Mouse (Mus musculus): ENCODE results near the gene Agbl4.

Agbl4 gene

DNA sequence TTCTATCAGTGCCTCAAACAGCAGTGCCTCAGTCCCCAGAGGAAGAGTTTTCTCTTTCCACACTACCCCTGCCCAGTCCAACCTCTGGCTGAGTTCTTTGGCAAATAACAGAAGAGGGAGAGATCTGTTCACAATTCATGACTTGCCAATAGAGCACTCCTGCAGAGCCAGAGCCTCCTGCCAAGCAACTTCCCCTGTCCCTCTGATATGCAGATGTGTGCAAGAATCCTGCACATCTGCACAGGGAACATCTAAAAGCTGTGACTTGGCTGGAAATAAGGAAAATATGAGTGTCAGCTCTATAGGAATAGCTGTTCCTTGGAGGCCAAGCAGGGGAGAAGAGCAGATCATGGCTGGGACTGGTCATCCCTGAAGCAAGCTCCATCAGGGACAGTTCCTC, 993.3 kb downstream of the Agbl4 start:
- no peak for DNase-seq (ENCODE audit: low spot score in 2 of 2)

- no peak for DNase-seq (ENCODE audit: low spot score in 2 of 2)
Measured at GRCm38 (mm10) chr4:111399784-111400183, 1002.3 kb downstream of the Agbl4 start.

DNA sequence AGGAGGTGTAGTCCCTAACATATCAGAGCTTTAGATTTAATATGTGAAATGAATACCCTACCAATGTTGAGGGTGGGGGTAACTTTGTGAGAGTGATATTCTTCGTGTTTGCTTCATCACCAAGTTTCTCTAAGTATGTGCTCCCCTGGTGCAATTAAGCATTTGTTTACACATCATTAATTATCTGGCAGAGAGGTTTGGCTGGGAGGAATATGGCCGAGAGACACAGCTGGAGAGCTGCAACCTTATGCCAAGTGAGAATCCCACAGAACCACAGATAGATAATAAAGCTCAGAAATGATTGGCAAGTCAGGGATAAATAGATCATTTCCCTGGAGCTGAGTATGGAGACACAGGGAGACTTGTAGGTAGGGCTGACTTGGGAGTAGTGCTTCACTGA, 1003.2 kb downstream of the Agbl4 start:
- DNase-seq (ENCODE audit: low spot score in 2 of 2): no peak

DNA sequence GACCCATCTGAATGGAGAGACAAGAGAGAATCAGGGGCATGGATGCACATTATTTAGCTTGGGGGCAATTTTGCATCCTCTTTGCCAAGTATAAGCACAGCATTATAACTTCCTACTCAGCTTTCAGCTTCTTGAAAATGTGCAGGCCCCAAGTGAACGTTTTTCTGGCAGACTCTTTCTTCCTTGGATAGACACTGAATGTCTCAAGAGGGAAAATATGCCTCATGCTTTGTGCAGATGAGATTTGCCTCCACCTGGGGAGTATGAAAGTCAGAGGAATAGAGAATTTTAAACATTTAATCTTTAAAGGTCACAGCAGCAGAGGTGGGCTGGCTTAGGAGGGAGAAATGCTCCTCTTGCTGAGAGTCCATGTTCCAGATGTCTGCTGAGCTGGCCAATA, 1005.8 kb downstream of the Agbl4 start:
- no peak for DNase-seq (ENCODE audit: low spot score in 2 of 2)

DNA sequence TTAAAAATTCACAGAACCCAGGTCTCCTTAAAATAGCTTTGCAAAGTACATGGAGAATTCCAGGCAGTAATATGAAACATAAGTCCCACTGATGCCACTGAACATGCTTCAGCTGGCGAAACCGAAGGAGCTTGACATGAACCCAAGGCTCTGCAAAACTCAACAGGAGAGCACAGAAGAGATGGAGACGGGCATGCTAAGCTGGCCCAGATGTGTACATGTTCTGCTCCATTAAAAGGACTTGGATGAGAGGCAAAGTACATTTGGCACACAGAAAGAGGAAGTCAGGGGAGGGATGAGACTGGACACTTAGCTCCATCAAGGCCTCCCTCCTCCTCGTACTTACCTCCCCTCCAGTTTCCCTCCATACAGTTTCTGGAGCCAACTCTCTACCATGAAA, 1013.3 kb downstream of the Agbl4 start:
- DNase-seq (ENCODE audit: low spot score in 2 of 2): no peak

DNA sequence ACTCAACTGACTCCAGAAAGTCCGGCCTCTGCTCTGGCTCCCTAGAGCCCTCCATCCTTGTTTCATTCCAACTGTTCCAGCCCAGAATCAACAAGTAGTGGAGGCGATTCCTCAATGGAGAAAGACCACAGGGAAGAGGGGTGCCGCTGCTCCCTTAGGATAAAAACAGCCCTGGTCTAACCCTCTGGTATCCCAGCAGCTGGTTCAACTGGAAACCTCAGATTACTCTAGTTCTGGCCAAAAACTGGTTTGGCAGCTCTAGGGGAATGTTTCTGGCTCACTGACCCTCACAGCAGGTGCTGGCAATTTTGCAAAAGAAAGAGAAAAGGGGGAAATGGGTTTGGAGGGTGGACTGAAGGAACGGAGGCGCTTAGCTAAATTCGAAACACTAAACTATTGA, 1016.9 kb downstream of the Agbl4 start:
- DNase-seq (ENCODE audit: low spot score in 2 of 2): no peak

GRCm38 (mm10) chr4:111414818-111415488, 1017.5 kb downstream of the Agbl4 start, which contains the start of gene Bend5:
Gene Bend5, plus strand, starts transcription at chr4:111415006.
- peak; percentile 75 to 79 for DNase-seq (ENCODE audit: low spot score in 2 of 2)

DNA sequence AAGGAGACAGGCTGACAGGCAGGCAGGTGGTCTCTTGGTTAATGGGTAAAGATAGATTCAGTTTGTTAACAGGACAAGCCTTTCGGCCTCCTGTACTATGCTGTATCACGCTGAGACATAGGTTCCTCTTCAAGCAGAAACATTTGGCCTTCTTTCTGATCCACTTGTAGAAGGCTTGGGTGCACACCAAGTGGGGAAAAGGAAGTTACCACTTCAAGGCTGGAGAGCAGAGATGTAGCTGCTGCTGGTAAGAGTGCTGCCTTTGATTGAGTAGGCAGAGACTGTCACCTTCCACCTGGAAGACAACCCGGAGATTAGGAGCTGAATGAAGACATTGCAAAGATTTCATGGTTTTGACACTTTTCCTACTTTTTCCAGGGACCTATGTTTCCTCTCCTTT, 1018.7 kb downstream of the Agbl4 start:
- no peak for DNase-seq (ENCODE audit: low spot score in 2 of 2)

DNA sequence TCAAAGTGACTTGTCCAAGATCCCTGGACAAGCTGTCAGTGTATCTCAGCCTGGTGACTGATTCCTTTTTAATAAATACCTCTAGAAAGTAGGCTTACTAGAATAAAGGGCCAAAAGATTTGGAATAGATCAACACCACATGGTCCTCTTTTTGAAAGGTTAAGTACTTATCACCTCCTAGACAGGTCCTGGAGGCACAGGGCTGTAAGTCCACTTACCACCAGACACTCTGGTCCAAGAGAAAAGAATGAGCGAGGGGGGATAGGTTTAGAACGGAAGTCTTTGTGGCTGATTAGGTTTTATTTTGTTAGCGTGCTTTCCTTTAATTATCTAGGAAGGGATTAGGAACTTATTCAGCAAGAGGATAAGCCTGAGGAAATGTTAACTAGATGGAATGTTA, 1019.1 kb downstream of the Agbl4 start:
- DNase-seq (ENCODE audit: low spot score in 2 of 2): no peak

DNA sequence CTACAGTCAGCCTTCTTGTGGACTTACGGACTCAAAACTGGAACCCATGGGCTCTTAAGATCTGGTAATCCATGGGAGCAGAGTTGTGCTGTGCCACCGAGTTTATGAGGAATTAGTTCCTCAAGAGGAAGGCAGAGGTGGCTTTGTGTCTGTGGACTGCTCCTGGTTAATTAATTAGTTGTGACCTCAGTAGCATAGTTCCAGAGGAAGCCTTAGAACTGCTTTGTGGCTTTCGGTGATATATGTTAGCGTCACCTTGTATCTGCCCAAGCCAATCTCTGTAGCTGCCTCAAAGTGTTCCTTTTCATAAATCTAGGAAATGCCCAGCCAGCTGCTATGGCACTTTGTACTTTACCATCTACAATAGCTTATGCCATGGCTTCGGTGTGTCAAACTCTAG, 1020.3 kb downstream of the Agbl4 start:
- no peak for DNase-seq (ENCODE audit: low spot score in 2 of 2)

DNA sequence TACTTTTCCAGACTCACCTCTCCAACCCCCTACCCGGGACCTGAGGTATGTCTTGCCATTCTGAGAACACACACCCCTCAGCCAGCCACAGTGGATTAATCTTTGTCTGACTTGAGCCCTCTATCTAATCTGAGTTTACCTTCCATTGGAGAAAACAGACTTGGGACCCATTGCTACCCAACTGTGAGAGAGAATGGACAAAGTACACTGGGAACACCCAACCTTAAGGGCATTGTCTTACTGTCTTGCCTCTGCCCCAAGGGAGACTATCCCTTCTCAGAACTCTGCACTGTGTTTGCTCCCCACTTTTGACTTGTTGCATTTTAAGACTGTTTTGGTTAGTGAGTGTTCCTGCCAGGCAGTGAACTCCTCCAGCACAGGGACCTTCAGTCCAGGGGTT, 1022.0 kb downstream of the Agbl4 start:
- no peak for DNase-seq (ENCODE audit: low spot score in 2 of 2)

GRCm38 (mm10) chr4:111420031-111420430, 1022.6 kb downstream of the Agbl4 start:
- no peak for DNase-seq (ENCODE audit: low spot score in 2 of 2)

- no peak for DNase-seq (ENCODE audit: low spot score in 2 of 2)
Measured at GRCm38 (mm10) chr4:111420955-111421354, 1023.5 kb downstream of the Agbl4 start.

DNA sequence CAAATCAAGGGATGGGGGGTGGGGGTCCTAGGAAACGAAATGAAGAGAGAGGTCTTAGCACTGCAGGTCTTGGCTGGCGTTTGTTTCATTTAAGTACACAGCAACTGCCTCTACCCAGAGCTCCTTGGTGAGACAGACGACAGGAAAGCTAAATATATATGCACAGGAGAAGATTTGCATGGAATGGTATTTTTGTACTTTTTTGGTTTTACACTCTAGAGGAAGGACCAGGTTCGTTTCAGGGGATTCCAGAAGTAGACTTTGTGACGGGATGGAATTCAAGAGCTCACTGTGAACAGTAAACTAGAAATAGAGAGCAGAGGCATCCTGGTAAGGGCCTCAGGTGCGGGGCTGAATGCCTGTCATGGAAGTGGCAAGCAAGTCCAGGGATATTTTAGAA, 1024.3 kb downstream of the Agbl4 start:
- no peak for DNase-seq (ENCODE audit: low spot score in 2 of 2)

DNA sequence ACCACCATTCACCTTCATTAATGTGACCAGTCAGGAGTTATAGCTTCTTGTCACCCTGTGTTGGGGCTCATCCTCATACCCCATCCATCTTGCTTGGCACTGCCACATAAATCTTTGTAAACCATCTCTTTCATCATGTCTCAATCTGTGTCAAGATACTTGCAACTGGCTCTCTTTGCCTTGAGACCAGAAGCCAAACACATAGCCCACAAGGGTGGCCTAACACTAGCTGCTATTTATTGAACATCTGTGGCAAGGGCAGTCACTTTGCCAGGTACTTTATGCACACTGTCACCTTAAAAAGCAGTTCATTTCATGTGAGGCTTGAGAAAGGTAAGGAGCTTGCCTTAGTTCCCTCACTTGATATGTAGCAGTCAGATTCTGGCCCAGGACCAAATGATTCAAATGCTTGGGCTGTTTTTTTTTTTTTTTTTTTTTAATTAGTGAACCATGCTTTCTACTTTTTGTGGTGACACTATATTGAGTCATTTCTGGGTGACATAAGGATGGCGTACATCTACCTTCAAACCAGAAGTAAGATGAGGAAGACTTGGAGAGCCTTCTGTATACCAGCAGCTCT, 1027.0 kb downstream of the Agbl4 start:
- no peak for DNase-seq (ENCODE audit: low spot score in 2 of 2)

DNA sequence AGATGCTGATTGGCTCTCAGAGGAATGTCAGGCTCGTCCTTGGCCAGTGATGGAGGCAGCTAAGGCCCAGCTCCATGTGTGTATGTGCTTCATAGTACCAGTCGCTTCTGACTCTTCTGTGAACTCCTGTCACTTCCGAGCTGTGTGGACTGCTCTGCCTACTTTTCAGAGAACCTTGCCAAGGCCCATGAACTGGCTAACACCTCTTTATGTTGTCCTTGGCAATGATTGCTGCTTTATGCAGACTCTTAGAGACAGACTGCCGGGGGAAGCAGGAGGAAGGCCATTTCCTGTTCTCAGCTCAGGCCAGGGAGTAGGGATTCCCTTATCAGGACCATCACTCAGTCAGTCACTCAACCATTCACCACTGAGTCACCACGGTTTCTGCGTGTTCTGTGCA, 1027.7 kb downstream of the Agbl4 start:
- no peak for DNase-seq (ENCODE audit: low spot score in 2 of 2)

DNA sequence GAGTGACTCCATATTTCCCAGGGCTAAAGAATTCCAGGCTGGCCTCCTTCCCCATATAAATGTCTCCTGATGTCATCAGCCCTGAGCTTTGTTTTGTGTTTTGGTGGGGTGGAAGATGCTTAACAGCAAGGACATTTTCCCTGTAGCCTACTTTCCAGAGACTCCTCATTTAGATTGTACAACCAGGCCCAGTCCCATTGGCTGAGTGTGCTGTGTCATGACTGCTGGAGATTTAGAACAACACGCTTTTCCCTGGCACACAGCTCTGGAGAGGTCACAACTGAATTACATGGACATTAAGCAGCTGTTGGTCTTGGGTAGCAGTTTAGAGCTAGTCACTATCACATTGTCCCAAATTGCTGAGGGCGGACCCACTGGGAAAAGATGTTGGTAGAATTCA, 1033.7 kb downstream of the Agbl4 start:
- DNase-seq (ENCODE audit: low spot score in 2 of 2): no peak

DNA sequence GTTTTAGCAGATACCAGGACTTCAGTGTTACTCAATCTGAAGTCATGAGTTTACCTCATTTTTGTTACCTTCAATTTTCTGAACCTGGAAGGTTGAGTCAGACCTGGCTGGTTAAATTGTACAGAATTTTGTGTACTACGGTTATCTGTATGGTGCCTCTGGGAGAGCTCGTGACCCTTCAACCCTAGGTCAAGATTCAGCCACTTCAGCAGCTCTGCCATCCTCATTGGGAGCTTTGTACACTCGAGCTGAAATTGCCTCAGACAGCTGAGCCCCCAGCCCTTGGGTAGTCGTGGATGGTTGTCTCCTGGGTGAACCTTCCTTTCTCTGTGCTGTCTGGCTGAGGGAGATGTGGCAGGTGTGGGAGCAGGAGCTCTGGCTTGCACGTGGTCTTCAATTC, 1034.6 kb downstream of the Agbl4 start:
- DNase-seq (ENCODE audit: low spot score in 2 of 2): no peak

GRCm38 (mm10) chr4:111432417-111432816, 1035.0 kb downstream of the Agbl4 start:
- no peak for DNase-seq (ENCODE audit: low spot score in 2 of 2)

DNA sequence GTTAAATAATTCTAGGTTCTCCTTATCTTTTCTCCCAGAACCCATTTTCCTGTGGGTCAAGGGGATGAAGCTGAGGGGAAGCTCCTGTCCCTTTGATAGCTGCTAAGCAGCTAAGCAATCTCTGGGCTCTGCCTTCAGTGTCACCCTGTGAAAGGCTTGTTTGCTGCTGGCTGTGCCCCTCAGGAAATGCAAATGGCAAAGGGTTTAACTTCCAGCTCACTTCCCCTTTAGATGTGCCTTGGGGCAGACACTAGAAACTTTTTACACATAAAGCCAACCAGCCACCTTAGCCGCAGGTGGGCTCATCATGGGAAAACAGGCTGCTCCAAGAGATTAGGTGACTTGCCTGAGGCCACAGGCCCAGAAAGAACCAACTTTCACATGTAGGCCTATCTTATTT, 1044.2 kb downstream of the Agbl4 start:
- DNase-seq (ENCODE audit: low spot score in 2 of 2): no peak

GRCm38 (mm10) chr4:111442435-111443238, 1045.2 kb downstream of the Agbl4 start:
- peak in 1 of 2 experiments; percentile 46 for DNase-seq (ENCODE audit: low spot score in 2 of 2)

- DNase-seq (ENCODE audit: low spot score in 2 of 2): no peak
Measured at GRCm38 (mm10) chr4:111443906-111444615, 1046.6 kb downstream of the Agbl4 start.
